Mouse (Mus musculus) midbrain, embryonic 11.5 days (tissue): ENCODE results near the gene Cdk9. TPM values are rescaled to one million over a fixed set of nuclear protein-coding genes. Genes with fewer than 3 reads are reported as not detected.

ENCODE experiments used
- ATAC-seq: fragments of 200-750 bp; cut with Nextera tagmentation; 2 replicates; pipeline ENCODE4 v1.8.0; 2017; ENCODE audit warnings: moderate TSS enrichment, moderate library complexity; ENCODE audit not compliant: low FRiP score
- DNase-seq: peaks from one replicate; pipeline ENCODE4 v3.0.0; 2015; ENCODE audit warnings: low spot score; ENCODE audit errors: missing footprints
- H3K27ac ChIP-seq: fragments of 300-500 bp; sonication (generic); 2 replicates; pipeline ENCODE4 v1.5.1; 2014; ENCODE audit warnings: low read depth, low read length
- H3K27me3 ChIP-seq: fragments of 300-500 bp; sonication (generic); 2 replicates; pipeline ENCODE4 v1.6.1; 2014; ENCODE audit warnings: mild to moderate bottlenecking, low read length, moderate library complexity, mixed read lengths; ENCODE audit not compliant: control insufficient read depth, insufficient read depth
- H3K36me3 ChIP-seq: fragments of 300-500 bp; sonication (generic); 2 replicates; pipeline ENCODE4 v1.6.1; 2014; ENCODE audit warnings: mild to moderate bottlenecking, low read length, moderate library complexity, mixed read lengths; ENCODE audit not compliant: control insufficient read depth, insufficient read depth
- H3K4me1 ChIP-seq: fragments of 300-500 bp; sonication (generic); 2 replicates; pipeline ENCODE4 v1.6.1; 2014; ENCODE audit warnings: low read length; ENCODE audit not compliant: control insufficient read depth, insufficient read depth
- H3K4me2 ChIP-seq: fragments of 300-500 bp; sonication (generic); 2 replicates; pipeline ENCODE4 v1.6.1; 2014; ENCODE audit warnings: mild to moderate bottlenecking, moderate library complexity
- H3K4me3 ChIP-seq: fragments of 300-500 bp; sonication (generic); 2 replicates; pipeline ENCODE4 v1.5.1; 2014; ENCODE audit warnings: low read depth, low read length
- H3K9ac ChIP-seq: fragments of 300-500 bp; sonication (generic); 2 replicates; pipeline ENCODE4 v1.6.1; 2014; ENCODE audit warnings: low read length
- H3K9me3 ChIP-seq: fragments of 300-500 bp; sonication (generic); 2 replicates; pipeline ENCODE4 v1.6.1; 2016; ENCODE audit warnings: low read length; ENCODE audit not compliant: control insufficient read depth
- WGBS: fragments of 180-500 bp; shearing (Covaris S2); extraction: QIAGEN DNeasy Blood & Tissue Kit; methylation state at CpG from one replicate; pipeline ENCODE4 v1.1.7; 2014; 5-methylcytosine and 5-hydroxymethylcytosine counted together
- polyA plus RNA-seq: library from polyadenylated mRNA; unstranded; fragments of >200 nt; fragmentation: Nextera tagmentation; extraction: Ambion mirVana; gene quantifications from 2 replicates; pipeline ENCODE4 v1.2.1, GENCODE M21; 2014

The Cdk9 gene
- polyA plus RNA-seq, 1 experiment from 2014 or later: 82.6 TPM

GRCm38 (mm10) chr2:32681754-32682153, 31.1 kb downstream of the Cdk9 start:
- H3K27me3 ChIP-seq: no peaks in the 10 kb centered on the region
- peaks cover 6% of the 10 kb centered on the region; the same call in 1 of the 2 replicates for H3K36me3 ChIP-seq
- H3K4me2 ChIP-seq: no peak overlapping the region
- WGBS: 65% methylated on average over 6 of the region's 6 CpGs
- ATAC-seq (no peak), DNase-seq (no peak)
- H3K9ac ChIP-seq: no peak overlapping the region
- H3K27ac ChIP-seq: no peak overlapping the region
- H3K9me3 ChIP-seq: no peaks in the 10 kb centered on the region
- H3K4me1 ChIP-seq: no peaks in the 10 kb centered on the region
- H3K4me3 ChIP-seq: no peak overlapping the region

GRCm38 (mm10) chr2:32680961-32681650, 31.8 kb downstream of the Cdk9 start:
- peaks cover 6% of the 10 kb centered on the region; the same call in 1 of the 2 replicates for H3K36me3 ChIP-seq
- DNase-seq (no peak), ATAC-seq (no peak)
- no peak overlapping the region for H3K27ac ChIP-seq
- no peak overlapping the region for H3K4me3 ChIP-seq
- H3K4me1 ChIP-seq: no peaks in the 10 kb centered on the region
- WGBS: 86% methylated on average over 19 of the region's 19 CpGs
- H3K4me2 ChIP-seq: no peak overlapping the region
- H3K9me3 ChIP-seq: no peaks in the 10 kb centered on the region
- no peaks in the 10 kb centered on the region for H3K27me3 ChIP-seq
- H3K9ac ChIP-seq: no peak overlapping the region

GRCm38 (mm10) chr2:32680051-32680451, 32.8 kb downstream of the Cdk9 start:
- no peak overlapping the region for H3K27ac ChIP-seq
- WGBS: 71% methylated on average over 7 of the region's 7 CpGs
- peaks cover 6% of the 10 kb centered on the region; the same call in 1 of the 2 replicates for H3K36me3 ChIP-seq

GRCm38 (mm10) chr2:32677683-32678082, 35.2 kb downstream of the Cdk9 start:
- H3K9me3 ChIP-seq: no peaks in the 10 kb centered on the region
- no peak for DNase-seq

More at GRCm38 (mm10) chr2:32680051-32680451, 32.8 kb downstream of the Cdk9 start:
- Histone ChIP-seq H3K4me3 (no peak overlapping the region), H3K4me2 (no peak overlapping the region), H3K9me3 (no peaks in the 10 kb centered on the region), H3K9ac (no peak overlapping the region), H3K4me1 (no peaks in the 10 kb centered on the region), H3K27me3 (no peaks in the 10 kb centered on the region)
- DNase-seq (no peak), ATAC-seq (no peak)

GRCm38 (mm10) chr2:32676821-32677220, 36.1 kb downstream of the Cdk9 start:
- Histone ChIP-seq H3K9ac (no peak overlapping the region), H3K4me1 (no peaks in the 10 kb centered on the region), H3K4me3 (no peak overlapping the region), H3K9me3 (no peaks in the 10 kb centered on the region), H3K36me3 (no peaks in the 10 kb centered on the region), H3K4me2 (no peak overlapping the region), H3K27me3 (no peaks in the 10 kb centered on the region), H3K27ac (no peak overlapping the region)
- ATAC-seq (no peak), DNase-seq (no peak)
- WGBS: 90% methylated on average over 3 of the region's 3 CpGs

More at GRCm38 (mm10) chr2:32677683-32678082, 35.2 kb downstream of the Cdk9 start:
- ATAC-seq: no peak
- Histone ChIP-seq H3K27me3 (no peaks in the 10 kb centered on the region), H3K27ac (no peak overlapping the region), H3K4me3 (no peak overlapping the region), H3K4me2 (no peak overlapping the region), H3K36me3 (peaks cover 1% of the 10 kb centered on the region; the same call in 1 of the 2 replicates), H3K4me1 (no peaks in the 10 kb centered on the region), H3K9ac (no peak overlapping the region)
- 93% methylated on average over 7 of the region's 7 CpGs for WGBS

GRCm38 (mm10) chr2:32673176-32673917, 39.5 kb downstream of the Cdk9 start:
- Histone ChIP-seq H3K4me2 (no peak overlapping the region), H3K27me3 (no peaks in the 10 kb centered on the region), H3K4me1 (no peaks in the 10 kb centered on the region), H3K4me3 (no peak overlapping the region), H3K9me3 (no peaks in the 10 kb centered on the region), H3K9ac (no peak overlapping the region), H3K27ac (no peak overlapping the region), H3K36me3 (no peaks in the 10 kb centered on the region)
- DNase-seq (no peak), ATAC-seq (no peak)
- WGBS: 90% methylated on average over 16 of the region's 16 CpGs

- no peak overlapping the region for H3K27ac ChIP-seq
- 71% methylated on average over 9 of the region's 9 CpGs for WGBS
- DNase-seq: no peak
- no peaks in the 10 kb centered on the region for H3K36me3 ChIP-seq
- no peaks in the 10 kb centered on the region for H3K9me3 ChIP-seq
- no peak for ATAC-seq
- no peak overlapping the region for H3K4me3 ChIP-seq
- H3K4me1 ChIP-seq: no peaks in the 10 kb centered on the region
- no peak overlapping the region for H3K9ac ChIP-seq
- no peak overlapping the region for H3K4me2 ChIP-seq
- H3K27me3 ChIP-seq: no peaks in the 10 kb centered on the region
These were observed 40.8 kb downstream of the Cdk9 start for GRCm38 (mm10) chr2:32671907-32672595.

GRCm38 (mm10) chr2:32671147-32671546, 41.7 kb downstream of the Cdk9 start:
- Histone ChIP-seq H3K4me1 (no peaks in the 10 kb centered on the region), H3K9ac (no peak overlapping the region), H3K4me2 (no peak overlapping the region), H3K27ac (no peak overlapping the region), H3K36me3 (no peaks in the 10 kb centered on the region), H3K27me3 (no peaks in the 10 kb centered on the region), H3K4me3 (no peak overlapping the region), H3K9me3 (no peaks in the 10 kb centered on the region)
- DNase-seq: no peak
- no peak for ATAC-seq
- WGBS: 88% methylated on average over 9 of the region's 9 CpGs

- Histone ChIP-seq H3K4me2 (no peak overlapping the region), H3K27me3 (no peaks in the 10 kb centered on the region), H3K27ac (no peak overlapping the region), H3K36me3 (no peaks in the 10 kb centered on the region), H3K4me3 (no peak overlapping the region), H3K9me3 (no peaks in the 10 kb centered on the region), H3K4me1 (no peaks in the 10 kb centered on the region), H3K9ac (no peak overlapping the region)
- no peak for DNase-seq
- 90% methylated on average over 3 of the region's 3 CpGs for WGBS
- no peak for ATAC-seq
These were observed 43.0 kb downstream of the Cdk9 start for GRCm38 (mm10) chr2:32669876-32670275.
